Mouse (Mus musculus) G1E (cell line): ENCODE measurements around the gene Vps54.

Experiments used
- CTCF ChIP-seq: IDR thresholded peaks from 2 replicates; pipeline ENCODE4 v1.5.1; 2012; ENCODE audit warnings: low read depth, low read length, inconsistent platforms, mixed read lengths
- GATA1 ChIP-seq: IDR thresholded peaks from 2 replicates; pipeline ENCODE4 v1.6.1; 2012; ENCODE audit warnings: borderline replicate concordance, low read length, inconsistent platforms, mixed read lengths
- TAL1 ChIP-seq: conservative IDR thresholded peaks from 2 replicates; pipeline ENCODE4 v1.6.1; 2012; ENCODE audit warnings: low read depth, low read length, inconsistent platforms, mixed read lengths

DNA sequence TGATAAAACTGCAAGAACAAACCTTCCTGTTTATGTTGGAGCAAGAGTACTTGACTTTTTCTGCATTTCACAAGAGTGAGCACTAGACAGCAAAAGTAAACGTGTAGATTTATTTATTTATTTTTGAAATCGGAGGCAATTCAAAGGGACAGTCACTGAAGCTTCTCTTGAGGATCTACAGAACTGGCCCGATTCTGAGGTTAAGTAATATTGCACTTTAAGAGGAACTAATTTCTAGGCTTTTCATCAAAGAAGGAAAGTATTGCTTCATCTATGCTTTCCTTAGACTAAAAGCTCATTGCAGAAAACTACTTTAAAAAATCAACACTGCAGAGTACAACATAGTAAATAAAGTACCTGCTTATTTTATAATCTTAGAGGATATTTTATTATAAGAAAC is 82.5 kb downstream of the Vps54 start:
- no peak for TF ChIP-seq CTCF
- no peak for TF ChIP-seq GATA1
- TF ChIP-seq TAL1 = no peak
